Mouse (Mus musculus): ENCODE data around the gene Amdhd2. TPM values are rescaled to one million over a fixed set of nuclear protein-coding genes. Genes with fewer than 3 reads are reported as not detected.

Amdhd2 gene
- polyA plus RNA-seq, 1 experiment from 2014 or later = 18.5 TPM

DNA sequence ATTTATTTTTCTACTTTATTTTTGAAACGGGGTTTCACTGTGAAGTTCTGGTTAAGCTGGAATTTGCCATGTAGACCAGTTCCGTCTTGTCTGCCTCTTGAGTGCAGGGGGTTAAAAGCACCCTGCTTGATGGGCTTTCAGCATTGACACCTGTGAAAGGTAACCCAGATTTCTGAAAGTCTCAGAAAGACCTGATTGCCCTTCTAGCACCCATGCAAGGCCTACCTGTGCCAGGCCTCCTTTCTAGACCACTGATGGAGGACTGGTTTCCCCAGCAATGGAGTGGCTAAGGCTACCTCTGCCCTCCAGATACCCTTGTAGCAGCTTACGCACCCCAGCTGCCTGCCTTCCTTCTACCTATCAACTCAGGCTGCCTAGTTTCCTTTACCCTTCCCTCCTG, 6.6 kb upstream of the Amdhd2 start:
- Histone ChIP-seq H3K4me1 (ENCODE audit: insufficient read depth) (peaks cover 31% of the 10 kb centered on the region), H3K9me3 (ENCODE audit: low read length) (no peaks in the 10 kb centered on the region), H3K36me3 (replicated peaks; ENCODE audit: insufficient read depth, low read length) (peaks cover 21% of the 10 kb centered on the region), H3K27me3 (ENCODE audit: insufficient read depth, low read length) (no peaks in the 10 kb centered on the region), H3K9ac (replicated peaks) (peak overlapping the region; percentile 81), H3K4me2 (ENCODE audit: low read depth, low read length) (peak overlapping the region; percentile 83), H3K4me3 (ENCODE audit: low read depth, low read length) (peak overlapping the region; percentile 89), H3K27ac (ENCODE audit: low read depth) (peak overlapping the region; percentile 96)
- TF ChIP-seq EP300 (IDR thresholded peaks at IDR 0.05; ENCODE audit: low read depth) (no peak), CTCF (IDR thresholded peaks at IDR 0.05; ENCODE audit: low read depth) (no peak)
- DNase-seq = no peak
- no peak for ATAC-seq
- 50% methylated on average over 3 of the region's 3 CpGs for WGBS (ENCODE audit: insufficient replicate concordance)

DNA sequence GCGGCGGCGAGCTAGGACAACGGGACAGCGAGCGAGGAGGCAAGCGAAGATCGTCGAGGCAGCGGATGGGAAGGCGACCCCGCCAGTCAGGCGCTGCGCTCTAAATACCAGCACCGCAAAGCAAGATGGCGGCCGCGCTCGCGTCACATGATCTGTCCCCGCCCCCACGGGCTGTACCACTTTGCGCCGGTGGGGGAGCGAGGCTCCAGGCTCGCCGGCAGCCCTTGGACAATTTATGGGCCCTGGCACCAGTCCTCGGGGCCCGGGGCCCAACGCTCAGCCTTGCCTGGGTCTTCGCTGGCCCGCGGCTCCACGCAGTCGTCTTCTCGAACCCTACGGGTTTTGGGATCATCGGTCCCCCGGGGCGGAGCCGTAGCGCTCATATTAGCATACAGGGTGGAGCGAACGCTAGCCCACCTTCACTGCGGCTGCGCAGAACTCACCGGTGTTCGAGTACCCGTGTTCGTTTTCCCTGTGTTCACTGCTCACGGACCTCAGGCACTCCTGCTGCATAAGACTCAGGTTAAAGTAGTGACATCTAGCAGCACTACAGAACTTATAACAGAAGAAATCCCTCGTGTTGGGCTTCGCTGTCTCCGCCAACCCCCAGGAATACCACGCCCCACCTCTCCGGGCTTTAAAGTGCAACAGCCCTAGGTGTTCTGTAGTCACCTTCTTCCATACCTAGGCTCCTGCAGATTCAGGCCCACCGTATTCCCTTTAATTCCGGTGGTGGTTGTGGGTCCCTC, 5.9 kb upstream of the Amdhd2 start, which contains the start of gene Atp6v0c:
Gene Atp6v0c (minus strand): TSS at position 386 of the 749 bp plus-strand sequence.
- H3K4me2 ChIP-seq (ENCODE audit: low read depth, low read length) = peak within 1 kb of the TSS; percentile 83
- H3K36me3 ChIP-seq (replicated peaks; ENCODE audit: insufficient read depth, low read length) = peaks cover 23% of the 10 kb centered on the region
- DNase-seq (peak; percentile 95), ATAC-seq (peak; percentile 86)
- H3K9me3 ChIP-seq (ENCODE audit: low read length) = no peaks in the 10 kb centered on the region
- peak within 1 kb of the TSS; percentile 81 for H3K9ac ChIP-seq (replicated peaks)
- TF ChIP-seq EP300 (IDR thresholded peaks at IDR 0.05; ENCODE audit: low read depth) (0 out of 2 replicates have a peak, but pooled peaks have one; percentile 3), CTCF (IDR thresholded peaks at IDR 0.05; ENCODE audit: low read depth) (peak; percentile 38)
- H3K27me3 ChIP-seq (ENCODE audit: insufficient read depth, low read length) = no peaks in the 10 kb centered on the region
- peak within 1 kb of the TSS; percentile 89 for H3K4me3 ChIP-seq (ENCODE audit: low read depth, low read length)
- peak within 1 kb of the TSS; percentile 96 for H3K27ac ChIP-seq (ENCODE audit: low read depth)
- WGBS (ENCODE audit: insufficient replicate concordance) = under 1% methylated on average over 58 of the region's 58 CpGs
- H3K4me1 ChIP-seq (ENCODE audit: insufficient read depth) = peaks cover 33% of the 10 kb centered on the region

- peak overlapping the region; percentile 81 for H3K9ac ChIP-seq (replicated peaks)
- DNase-seq (peak; percentile 81), ATAC-seq (peak; percentile 48)
- H3K4me3 ChIP-seq (ENCODE audit: low read depth, low read length) = peak overlapping the region; percentile 89
- H3K27ac ChIP-seq (ENCODE audit: low read depth) = peak overlapping the region; percentile 96
- TF ChIP-seq CTCF (IDR thresholded peaks at IDR 0.05; ENCODE audit: low read depth) = no peak
- TF ChIP-seq EP300 (IDR thresholded peaks at IDR 0.05; ENCODE audit: low read depth) = no peak
- peaks cover 33% of the 10 kb centered on the region for H3K4me1 ChIP-seq (ENCODE audit: insufficient read depth)
- WGBS (ENCODE audit: insufficient replicate concordance) = under 1% methylated on average over 41 of the region's 41 CpGs
- H3K36me3 ChIP-seq (replicated peaks; ENCODE audit: insufficient read depth, low read length) = peaks cover 23% of the 10 kb centered on the region
- H3K4me2 ChIP-seq (ENCODE audit: low read depth, low read length) = peak overlapping the region; percentile 83
- no peaks in the 10 kb centered on the region for H3K9me3 ChIP-seq (ENCODE audit: low read length)
- H3K27me3 ChIP-seq (ENCODE audit: insufficient read depth, low read length) = no peaks in the 10 kb centered on the region
Observed at GRCm38 (mm10) chr17:24168590-24169277, 5.2 kb upstream of the Amdhd2 start.

- Histone ChIP-seq H3K4me1 (ENCODE audit: insufficient read depth) (peaks cover 37% of the 10 kb centered on the region), H3K9me3 (ENCODE audit: low read length) (no peaks in the 10 kb centered on the region), H3K9ac (replicated peaks) (peak overlapping the region; percentile 81), H3K27ac (ENCODE audit: low read depth) (peak overlapping the region; percentile 96), H3K27me3 (ENCODE audit: insufficient read depth, low read length) (no peaks in the 10 kb centered on the region), H3K4me3 (ENCODE audit: low read depth, low read length) (peak overlapping the region; percentile 89), H3K4me2 (ENCODE audit: low read depth, low read length) (peak overlapping the region; percentile 83), H3K36me3 (replicated peaks; ENCODE audit: insufficient read depth, low read length) (peaks cover 23% of the 10 kb centered on the region)
- TF ChIP-seq EP300 (IDR thresholded peaks at IDR 0.05; ENCODE audit: low read depth) = no peak
- no peak for TF ChIP-seq CTCF (IDR thresholded peaks at IDR 0.05; ENCODE audit: low read depth)
- ATAC-seq (no peak), DNase-seq (no peak)
- WGBS (ENCODE audit: insufficient replicate concordance) = 33% methylated on average over 7 of the region's 7 CpGs
Observed at GRCm38 (mm10) chr17:24167891-24168505, 4.4 kb upstream of the Amdhd2 start.

DNA sequence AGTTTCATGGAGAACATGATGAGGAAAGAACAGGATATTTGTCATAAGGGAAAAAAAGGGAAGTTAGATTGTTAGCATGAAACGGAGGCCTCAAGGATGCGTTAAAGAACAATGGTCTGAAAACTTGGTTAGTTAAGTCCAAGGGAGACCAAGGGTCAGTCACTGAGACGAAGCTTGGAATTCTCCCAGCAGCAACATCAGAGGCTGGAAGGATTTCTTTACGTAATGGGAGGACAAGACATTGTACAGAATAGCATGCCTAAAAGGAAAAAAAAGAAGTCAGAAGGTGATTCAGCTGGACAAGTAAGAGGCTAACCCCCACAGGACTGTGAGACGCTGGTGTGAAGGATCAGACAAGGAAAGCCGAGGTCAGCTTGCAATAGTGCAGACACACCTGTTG, 3.6 kb upstream of the Amdhd2 start:
- Histone ChIP-seq H3K27ac (ENCODE audit: low read depth) (peak overlapping the region; percentile 96), H3K36me3 (replicated peaks; ENCODE audit: insufficient read depth, low read length) (peaks cover 23% of the 10 kb centered on the region), H3K9ac (replicated peaks) (no peak overlapping the region; the same call in 1 of the 2 replicates), H3K4me2 (ENCODE audit: low read depth, low read length) (peak overlapping the region; percentile 83), H3K27me3 (ENCODE audit: insufficient read depth, low read length) (no peaks in the 10 kb centered on the region), H3K4me1 (ENCODE audit: insufficient read depth) (peaks cover 46% of the 10 kb centered on the region), H3K4me3 (ENCODE audit: low read depth, low read length) (peak overlapping the region; percentile 89; the same call in 1 of the 2 replicates), H3K9me3 (ENCODE audit: low read length) (no peaks in the 10 kb centered on the region)
- no peak for TF ChIP-seq CTCF (IDR thresholded peaks at IDR 0.05; ENCODE audit: low read depth)
- no peak for TF ChIP-seq EP300 (IDR thresholded peaks at IDR 0.05; ENCODE audit: low read depth)
- DNase-seq (no peak), ATAC-seq (no peak)
- 57% methylated on average over 6 of the region's 6 CpGs for WGBS (ENCODE audit: insufficient replicate concordance)

Data from liver, postnatal 0 days (tissue).